Mouse (Mus musculus) activated CD4-positive, CD25-positive, alpha-beta regulatory T cell, adult 4 months (primary cell): ENCODE measurements around the gene Actl11. TPM values are rescaled to one million over a fixed set of nuclear protein-coding genes. Genes with fewer than 3 reads are reported as not detected.

ENCODE experiments used
- ATAC-seq: one replicate; pipeline ENCODE4 v1.8.0; 2017
- polyA plus RNA-seq, 2 experiments: library from polyadenylated mRNA; unstranded; fragments of 100-300 nt; shearing (Covaris generic); gene quantifications; one replicate each; pipeline ENCODE4 v1.2.1; 2017

Gene Actl11
- polyA plus RNA-seq, 2 experiments from 2014 or later: not detected

DNA sequence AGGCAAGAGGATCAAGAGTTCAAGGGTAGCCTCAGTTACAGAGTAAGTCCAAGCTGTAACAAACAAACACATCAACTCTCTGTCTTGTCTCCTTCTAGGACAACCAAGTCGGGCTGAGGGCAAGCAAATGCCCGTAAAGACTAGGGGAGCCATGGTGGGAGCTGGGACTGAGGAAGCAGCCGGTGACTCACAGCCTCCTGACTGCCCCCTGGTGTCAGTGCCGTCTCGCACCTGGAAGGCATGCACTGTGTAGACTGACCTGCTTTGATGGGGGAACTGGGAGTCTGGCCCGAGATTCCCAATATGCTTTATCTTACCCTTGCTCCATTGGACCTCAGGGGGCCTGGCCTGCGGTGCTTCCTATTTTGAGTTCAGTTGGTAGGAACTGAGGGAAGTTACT, 5.2 kb upstream of the Actl11 start:
- ATAC-seq: no peak

DNA sequence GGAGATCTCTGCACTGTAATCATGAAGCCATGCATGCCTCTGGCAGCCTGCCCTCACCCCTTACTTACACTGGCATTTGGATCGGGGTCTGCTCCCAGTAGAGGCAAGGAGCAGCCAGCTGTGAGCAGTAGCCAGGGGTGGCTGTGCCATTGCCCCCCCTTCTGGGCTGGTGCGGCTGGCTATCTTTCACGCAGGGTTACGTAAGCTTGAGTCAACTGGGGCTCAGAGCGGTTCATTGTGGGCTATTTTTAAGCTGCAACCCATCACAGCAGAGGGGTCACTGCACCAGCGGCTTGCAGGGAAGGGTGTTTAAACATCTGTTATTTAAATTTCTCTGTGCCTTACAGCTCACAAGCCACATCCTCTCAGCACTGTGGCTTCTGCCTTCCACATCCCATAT, 4.3 kb upstream of the Actl11 start:
- no peak for ATAC-seq

DNA sequence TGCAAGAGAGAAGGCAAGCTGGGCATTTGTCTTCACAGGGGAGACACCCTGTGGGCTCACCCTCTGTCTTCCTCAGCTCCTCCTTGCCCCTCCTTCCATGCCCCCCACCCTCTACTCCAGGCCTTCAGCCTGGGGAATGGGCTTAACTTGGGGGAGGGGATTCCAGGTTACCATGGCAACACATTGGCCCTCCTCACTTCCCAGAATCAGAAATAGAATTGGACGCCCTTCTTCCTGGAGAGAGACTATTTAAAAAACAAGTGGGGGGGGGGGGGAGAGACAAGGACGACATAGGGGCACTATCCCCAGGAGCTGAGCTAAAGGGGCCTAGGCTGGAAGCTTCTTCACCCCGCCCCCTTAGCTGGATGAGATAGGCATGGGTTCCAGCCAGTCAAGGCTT, 3.0 kb upstream of the Actl11 start:
- ATAC-seq: no peak

DNA sequence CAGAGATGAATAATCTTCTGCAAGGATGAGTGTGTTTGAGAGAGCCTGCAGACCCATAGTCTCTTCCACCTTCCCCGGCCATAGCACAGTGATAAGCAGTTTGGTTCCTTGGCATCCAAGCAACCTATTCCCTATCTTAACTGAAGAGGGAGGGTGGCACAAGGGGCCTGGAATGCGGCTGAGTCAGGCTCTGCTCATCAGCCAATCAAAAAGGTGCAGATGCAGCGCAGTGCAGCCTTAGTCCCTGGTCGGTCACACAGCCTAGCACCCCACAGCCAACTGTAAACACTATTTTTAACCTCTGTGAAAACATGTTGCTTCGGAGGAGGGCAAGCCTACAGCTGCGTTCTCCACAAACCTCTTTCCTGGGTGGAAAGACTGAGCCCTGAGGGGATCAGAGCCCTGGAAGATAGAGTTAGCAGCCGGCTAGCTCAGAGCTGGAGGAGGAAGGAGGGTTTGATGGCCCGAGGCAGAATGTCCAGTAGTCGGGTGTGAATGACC, 1.3 kb upstream of the Actl11 start:
- ATAC-seq: no peak

DNA sequence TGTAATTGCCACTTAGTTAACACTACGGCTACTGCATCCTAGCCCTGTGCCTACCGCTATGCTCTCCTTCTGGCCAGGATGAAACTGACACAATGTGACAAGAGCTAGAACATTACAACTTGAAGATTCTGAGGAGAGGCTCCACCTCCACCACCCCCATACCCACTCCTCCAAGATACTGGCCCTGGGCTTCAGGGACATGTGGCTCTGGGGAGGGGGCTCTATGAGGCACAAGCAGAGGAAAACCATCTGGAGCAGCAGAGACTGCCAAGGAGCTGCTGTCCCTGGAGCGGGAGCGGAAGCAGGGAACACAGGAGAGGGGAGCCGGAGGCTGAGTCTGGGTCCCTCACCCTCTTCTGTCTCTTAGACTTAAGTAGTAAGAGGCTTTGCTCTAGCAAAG, 520 bp upstream of the Actl11 start:
- ATAC-seq: no peak

DNA sequence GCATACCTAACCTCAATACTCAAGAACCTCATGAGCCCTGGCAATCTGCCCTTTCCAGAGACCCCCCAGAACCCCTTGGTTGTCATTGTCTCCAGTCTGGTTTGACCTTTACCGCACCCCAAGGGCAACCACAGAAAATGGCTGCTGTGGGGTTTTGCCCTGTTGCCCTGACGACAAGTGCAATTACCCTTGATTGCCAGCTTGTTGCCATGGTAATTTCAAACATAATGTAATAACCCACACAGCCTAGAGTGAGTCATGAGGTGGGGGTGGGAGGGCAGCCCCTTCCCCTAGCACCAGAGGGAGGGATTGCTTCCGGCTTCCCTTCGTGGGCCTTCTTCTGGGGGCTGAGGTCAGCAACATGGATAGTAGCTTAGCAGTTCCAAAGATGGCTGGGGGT, 4.0 kb downstream of the Actl11 start:
- ATAC-seq: no peak

DNA sequence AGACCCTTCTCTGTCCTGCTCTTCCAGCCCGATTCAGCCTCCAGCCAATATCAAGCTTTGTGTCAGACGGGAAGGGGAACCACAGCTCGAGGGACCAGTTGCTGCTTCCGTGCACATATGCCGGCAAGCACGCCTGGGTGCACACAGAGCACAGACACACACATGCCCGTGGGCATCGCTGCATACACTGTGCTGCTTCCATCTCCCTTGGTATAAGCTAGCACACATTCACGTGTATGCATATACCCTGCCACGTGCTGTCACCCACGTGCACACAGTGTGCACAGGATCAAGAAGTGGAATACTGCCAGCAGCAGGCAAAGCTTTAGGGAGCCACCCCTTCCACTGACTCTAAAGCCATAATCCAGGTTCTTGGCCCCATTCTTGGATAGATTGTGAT, 5.9 kb downstream of the Actl11 start:
- ATAC-seq: no peak

DNA sequence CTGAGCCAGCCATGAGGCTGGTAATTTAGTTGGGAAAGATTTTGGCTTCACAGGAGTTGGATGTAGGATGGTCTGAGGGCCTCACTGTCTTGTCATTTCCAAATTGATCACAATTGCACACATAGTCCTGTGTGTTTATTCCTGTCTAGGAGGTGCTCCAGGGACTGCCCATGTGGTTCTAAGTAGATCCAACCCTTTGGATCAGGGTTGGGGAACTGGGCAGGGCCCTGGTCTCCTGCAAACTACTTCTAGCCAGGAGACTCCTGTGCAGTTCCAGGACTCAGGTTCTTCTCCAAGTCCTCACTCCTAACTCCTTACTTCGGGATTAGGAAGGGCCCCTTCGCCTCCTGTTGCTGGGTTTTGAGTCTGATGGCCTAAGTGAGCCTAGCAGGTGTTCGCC, 7.1 kb downstream of the Actl11 start, which contains the start of gene Camkv:
Camkv (plus strand) TSS at position 301 of the 400 bp plus-strand sequence.
- no peak for ATAC-seq

DNA sequence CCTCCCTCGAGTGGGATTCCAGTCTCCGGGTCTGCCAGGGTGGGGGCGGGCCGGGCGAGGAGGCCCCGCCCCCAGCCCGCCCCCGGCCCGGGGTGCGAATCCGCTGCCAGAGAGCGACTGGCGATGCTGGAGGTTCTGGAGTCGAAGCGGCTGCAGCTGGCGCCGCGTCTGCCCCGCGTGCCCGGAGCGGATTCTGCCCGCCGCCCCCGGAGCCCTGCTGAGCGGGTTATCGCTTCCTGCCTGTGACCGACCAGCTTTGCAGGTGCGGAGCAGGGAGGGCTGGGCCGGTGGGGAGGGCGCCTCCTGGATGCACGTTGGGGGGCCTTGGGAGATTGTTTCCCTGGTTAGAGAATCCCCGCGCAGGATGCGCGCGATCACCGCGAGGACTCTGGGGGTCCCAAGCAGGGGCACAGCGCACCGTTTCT, 7.5 kb downstream of the Actl11 start:
- ATAC-seq: no peak

DNA sequence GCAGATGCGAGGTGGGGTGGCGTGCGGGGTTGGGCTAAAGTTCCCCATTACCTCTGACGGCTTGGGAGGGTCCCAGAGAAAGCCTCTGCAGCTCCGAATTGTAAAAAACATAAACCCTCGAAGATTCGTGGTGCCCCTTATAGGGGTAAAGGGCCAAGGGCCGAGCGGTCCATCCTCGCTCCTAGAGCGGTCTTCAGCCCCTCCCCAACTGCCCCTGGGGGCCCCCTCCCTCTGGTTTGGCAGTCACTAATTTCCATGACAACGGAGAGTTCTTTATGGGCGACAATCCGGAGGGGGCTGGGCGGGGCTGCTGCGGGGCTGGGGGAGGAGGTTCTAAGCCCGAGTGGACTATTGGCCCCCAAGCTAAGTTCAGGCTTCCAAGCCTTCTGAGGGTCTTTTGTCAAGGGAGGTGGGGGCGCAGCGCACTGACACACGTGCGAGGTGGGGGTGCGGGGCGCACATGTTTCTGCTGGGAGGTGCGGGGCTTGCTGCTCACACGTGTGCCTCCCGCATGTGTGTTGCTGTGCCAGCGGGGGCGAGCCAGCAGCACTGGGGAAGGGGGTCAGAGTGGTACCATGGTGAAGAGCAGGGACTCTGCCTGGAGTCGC, 8.1 kb downstream of the Actl11 start:
- ATAC-seq: no peak

DNA sequence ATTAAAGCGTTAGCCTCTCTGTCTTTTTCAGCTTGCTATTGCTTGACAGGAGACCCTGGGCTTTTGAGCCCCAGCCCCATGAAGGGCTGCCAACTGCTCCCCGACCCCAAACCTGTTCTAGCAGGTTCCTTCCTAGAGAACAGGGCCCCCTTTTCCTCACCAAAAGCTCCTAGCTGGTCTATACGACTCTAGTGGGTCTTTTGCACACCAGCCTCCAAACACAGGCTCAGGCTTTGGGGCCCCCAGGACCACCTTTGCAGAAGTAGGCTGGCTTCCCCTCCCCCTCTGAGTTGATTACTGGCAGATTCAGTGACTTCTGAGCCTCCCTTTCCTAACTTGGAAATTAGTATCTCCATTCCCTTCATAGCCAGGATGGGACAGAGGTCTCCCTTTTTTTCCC, 8.6 kb downstream of the Actl11 start:
- no peak for ATAC-seq

DNA sequence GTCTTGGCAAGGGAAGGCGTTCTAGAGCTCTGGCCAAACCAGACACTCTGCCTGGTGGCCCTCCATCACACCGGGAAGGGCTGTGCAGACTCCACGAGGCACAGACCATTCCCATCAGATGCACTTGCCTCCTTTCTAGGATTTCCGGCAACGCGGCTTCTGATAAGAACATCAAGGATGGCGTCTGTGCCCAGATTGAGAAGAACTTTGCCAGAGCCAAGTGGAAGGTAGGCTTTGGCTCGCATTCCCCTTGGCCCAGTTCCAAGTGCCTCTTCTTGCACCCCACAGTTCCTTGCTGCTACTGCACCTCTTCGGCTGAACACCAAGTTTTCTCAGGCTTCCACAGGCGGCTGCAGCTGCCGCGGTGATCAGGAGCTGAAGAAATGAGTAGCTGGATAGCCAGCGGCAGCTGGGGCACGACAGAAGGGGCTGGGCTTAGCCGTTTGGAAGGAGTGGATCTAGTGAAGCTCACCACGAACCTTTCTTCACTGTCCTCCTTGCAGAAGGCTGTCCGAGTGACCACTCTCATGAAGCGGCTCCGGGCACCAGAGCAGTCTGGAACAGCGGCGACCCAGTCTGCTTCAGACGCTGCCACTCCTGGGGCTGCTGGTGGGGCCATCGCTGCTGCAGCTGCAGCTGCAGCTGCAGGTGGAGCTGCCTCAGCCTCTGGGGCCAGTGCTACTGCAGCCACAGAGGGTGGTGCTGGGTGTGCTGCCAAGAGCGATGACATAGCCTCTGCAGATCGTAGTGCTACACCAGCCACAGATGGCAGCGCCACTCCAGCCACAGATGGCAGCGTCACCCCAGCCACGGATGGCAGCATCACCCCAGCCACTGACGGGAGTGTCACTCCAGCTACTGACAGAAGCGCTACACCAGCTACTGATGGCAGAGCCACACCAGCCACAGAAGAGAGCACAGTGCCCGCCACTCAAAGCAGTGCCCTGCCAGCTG, 19.2 kb downstream of the Actl11 start:
- ATAC-seq: no peak

DNA sequence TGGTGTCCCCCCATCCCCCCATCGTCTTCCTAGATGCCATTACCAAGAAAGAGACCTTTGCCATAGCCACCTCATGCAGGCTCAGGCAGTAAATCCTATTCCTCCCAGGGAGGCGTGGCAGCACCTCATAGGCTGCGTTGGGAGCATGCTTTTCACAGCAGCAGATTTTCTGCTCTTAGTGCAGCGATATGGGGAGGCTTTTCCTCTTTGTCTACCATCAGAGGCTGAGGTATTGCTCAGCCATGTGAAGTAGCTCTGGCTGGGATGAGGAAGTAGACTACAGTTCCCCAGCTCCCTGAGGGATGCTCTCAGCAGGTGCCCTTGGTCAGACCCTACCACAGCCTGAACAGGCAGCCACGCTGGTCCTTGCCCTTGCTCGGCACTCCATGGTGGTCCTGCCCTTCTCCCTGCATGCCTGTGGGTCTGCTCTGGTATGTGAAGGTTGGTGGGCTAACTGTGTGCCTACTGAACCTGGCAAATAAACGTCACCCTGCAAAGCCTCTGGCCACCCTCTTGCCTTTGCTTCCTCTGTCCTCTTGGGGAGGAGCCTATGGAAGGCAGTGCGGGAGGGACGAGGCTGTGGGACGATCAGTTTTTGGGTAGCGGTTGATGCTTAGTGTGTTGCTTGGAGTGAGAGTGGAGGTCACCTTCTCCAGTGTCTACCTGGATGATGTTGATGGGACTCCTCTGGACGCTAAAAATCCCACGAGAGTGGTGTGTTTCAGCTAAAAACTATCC, 21.1 kb downstream of the Actl11 start:
- no peak for ATAC-seq

DNA sequence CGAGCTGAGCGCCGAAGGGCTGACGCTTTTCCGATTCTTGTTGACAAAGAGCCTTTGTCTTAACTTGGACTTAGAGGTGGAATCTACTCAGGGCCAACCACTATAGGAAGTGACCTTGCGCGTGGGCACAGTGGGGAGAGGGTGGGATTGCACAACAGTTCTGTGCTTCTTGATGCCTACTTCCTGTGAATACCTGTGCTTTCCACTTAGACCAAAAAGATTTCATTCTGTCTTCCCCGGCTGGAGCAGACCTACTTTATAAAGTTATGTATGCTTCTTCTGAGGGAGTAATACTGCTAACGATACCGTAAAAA, 21.6 kb downstream of the Actl11 start, which contains the start of gene Traip:
Traip (plus strand) TSS at position 215 of the 314 bp plus-strand sequence.
- no peak for ATAC-seq

DNA sequence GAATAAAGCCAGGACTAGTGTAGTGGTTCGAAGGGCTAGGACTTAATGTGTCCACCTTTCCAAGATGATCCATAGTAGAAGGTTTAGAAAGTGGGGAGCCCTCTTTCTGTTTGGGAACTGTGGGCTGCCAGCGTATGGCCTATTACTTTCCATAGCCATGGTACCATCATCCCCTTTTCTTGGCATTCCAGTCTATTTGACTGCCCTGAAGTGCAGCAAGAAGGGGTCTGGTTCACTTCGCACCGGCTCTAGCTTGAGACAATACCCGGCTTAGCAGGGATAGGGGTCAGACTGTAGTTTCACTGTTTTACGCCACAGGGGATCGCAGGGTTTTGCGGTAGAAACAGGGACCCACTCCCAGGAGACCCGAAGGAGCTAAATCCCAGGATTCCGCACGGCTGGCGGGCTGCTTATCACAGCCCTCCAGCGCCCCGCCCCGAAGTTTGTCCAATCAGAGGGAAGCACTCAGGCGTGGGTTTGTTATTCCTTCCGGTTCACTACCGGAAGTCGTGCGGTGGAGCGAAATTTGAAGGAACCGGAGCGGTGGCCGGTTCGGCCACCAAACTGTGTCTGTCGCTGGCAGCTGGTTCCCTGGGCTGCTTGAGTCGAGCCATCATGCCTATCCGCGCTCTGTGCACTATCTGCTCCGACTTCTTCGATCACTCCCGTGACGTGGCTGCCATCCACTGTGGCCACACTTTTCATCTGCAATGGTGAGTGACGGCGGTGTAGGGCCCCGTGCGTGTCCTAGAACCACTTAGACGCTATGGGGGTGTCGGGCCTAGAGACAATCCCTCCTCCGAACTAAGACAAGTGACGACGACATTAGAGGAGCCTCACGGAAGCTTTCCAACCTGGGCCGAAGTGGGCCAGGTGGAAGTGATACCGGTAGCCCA, 22.4 kb downstream of the Actl11 start:
- ATAC-seq: peak; percentile 95

DNA sequence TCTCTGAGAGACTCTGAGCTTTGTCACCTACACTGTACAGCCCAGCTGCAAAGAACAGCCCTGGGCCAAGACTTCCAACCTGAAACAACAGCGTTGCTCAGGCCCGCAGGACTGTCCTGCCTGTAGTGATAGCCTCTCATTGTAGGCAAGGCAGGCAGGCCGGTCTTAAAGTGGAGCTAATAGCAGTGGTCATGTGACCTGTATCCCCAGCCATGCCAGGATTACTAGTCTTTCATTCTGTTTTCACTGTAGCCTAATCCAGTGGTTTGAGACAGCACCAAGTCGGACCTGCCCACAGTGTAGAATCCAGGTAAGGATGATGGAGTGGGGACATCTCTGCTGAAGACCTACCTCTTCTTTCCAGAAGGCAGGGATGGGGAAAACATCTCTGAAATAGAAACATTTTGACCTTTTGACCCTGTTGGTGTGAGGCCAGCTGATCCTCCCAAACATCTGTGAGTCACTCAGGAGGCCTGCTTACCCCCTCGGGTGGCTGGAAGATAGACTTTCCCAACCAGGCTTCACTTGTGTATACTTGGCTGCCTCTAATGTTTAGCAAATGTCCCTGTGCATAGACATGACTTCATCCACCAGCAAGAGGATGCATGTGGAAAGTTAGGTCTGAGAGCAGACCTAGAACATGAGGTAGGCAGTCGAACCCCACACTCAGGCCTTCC, 27.5 kb downstream of the Actl11 start:
- no peak for ATAC-seq

DNA sequence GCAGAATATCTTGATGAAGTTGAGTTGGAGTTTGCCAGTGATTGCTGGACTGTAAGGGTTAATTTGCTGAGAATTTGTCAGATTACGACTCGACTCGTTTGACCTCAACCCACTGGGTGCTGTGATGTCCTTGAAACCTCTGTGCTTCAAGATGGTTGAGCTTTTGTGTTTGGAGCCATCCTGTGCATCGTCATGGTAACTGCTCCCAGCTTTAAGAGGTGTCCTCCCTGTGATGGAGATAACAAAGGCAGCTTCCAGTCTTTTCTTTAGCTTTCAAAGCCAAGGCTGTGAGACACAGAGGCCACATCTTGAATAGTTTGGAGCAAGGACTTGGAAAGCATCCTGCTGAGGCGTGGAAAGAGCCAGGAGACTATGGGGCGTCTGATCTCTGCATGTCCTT, 28.9 kb downstream of the Actl11 start:
- no peak for ATAC-seq

DNA sequence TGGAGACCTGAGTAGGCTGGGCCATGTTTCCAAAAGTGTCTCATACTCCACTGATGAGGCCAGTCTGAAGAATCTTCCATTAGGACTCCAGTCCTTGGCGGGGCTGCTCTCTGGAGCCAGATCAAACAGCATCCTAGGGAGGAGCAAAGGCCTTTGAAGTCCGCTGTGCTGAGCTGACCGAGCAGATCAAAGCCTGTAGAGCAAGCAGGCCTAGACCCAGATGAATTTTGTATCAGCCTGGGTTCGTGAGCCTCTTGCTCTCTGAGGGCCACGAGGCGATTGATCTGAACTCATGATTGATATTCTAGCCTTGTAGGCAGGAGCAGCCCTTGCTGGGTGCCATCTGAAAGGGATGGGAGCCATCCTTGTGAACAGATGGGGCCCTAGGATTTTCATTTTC, 31.6 kb downstream of the Actl11 start:
- no peak for ATAC-seq

DNA sequence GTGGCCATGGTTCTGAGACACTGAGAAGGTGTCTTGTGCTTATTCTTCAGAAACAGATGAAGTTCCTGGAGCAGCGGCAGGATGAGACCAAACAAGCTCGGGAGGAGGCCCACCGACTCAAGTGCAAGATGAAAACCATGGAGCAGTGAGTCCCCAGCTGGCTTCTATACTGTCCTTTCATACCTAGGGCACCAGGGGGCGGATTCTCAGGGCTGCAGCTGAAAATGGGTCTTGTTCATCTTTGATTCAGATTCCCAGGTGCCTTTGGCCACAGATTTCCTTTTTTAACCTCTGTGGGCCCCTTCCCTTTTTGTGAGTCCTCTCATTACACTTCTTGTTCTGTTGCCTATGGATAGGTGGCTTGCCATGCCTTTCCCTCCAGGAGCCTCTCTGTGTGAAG, 32.7 kb downstream of the Actl11 start:
- no peak for ATAC-seq

DNA sequence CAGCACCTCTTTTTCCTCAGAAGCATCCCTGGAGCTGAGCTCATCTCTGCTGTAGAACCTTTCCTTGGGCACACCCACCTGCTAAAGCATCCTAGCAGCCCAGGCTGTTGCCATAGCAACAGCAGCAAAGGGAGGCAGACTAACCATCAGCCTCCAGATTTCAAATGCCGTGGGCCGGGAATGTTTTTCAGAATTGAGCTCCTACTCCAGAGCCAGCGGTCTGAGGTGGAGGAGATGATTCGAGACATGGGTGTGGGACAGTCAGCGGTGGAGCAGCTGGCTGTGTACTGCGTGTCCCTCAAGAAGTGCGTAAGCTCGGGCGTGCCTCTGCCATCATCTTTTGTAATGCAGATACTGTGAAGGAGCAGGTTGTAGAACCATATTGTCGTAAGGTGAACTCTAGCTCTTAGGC, 33.1 kb downstream of the Actl11 start:
- ATAC-seq: no peak

DNA sequence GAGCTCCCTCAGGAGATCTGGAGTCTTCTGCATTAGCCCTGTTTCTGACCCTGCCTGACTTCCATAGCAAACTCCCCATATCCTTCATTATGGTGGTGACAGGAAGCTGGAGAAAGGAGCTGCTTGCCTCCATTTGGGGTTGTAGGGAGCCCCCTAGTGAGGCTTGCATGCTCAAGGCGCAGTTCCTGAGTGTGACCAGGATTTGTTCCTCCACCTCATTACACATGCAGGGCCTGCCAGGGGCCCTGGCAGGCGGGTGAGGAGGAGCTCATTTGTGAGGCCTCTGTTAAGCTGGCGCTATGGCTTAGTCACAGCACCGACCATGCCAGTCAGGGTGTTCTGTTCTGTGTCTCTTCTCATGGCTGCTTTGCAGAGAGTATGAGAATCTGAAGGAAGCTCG, 33.6 kb downstream of the Actl11 start:
- no peak for ATAC-seq

DNA sequence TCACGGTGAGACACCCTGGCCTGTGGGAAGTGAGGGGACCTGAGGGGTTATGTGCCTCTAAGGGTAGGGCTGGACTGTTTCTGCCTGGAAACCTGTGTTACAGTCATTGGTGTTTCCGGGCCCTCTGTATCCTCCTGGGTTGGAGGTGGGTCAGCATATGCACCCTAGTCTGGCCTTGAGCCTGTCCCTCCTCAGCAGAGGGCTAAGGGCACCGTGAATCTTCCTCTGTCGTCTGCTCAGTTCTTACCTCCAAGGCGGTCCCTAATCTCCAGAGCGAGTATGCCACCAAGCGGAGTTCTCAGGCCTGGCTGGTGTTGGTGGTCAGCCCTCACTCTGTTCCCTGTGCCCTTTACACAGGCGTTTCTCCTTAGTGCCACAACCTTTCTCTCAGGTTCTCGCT, 34.6 kb downstream of the Actl11 start:
- no peak for ATAC-seq
